Mouse (Mus musculus) CH12.LX (cell line): ENCODE measurements at regions not wholly inside any gene's neighbourhood (a gene's known extent, or its start where the extent isn't known, plus 50 kb on each side); places are given as distances from the start of the nearest gene placed in this dataset.

Experiments used
- DNase-seq: peaks from one replicate; pipeline ENCODE4 v3.0.0-alpha.2; 2013; ENCODE audit errors: extremely low read depth
- H3K27ac ChIP-seq: 2 replicates; pipeline ENCODE4 v1.5.1; 2012; ENCODE audit warnings: low read depth, mild to moderate bottlenecking, control low read depth, moderate library complexity; ENCODE audit not compliant: insufficient read depth
- H3K27me3 ChIP-seq: replicated peaks from 2 replicates; pipeline ENCODE3; 2012; ENCODE audit warnings: inconsistent platforms
- H3K36me3 ChIP-seq, 2 experiments: replicated peaks in 1 of 2; 2 replicates each; pipeline versions ENCODE3 to v1.6.1; 2012; ENCODE audit warnings: inconsistent platforms in 1 of 2, low read length in 1 of 2, mild to moderate bottlenecking in 1 of 2, mixed read lengths in 1 of 2, moderate library complexity in 1 of 2; ENCODE audit not compliant: control insufficient read depth in 1 of 2, insufficient read depth in 1 of 2
- H3K4me1 ChIP-seq, 2 experiments: 2 replicates each; pipeline ENCODE4 v1.6.1; 2012; ENCODE audit warnings: inconsistent platforms in 1 of 2, moderate library complexity in 1 of 2; ENCODE audit not compliant: insufficient read depth in 2 of 2, control insufficient read depth in 1 of 2
- H3K4me2 ChIP-seq: 2 replicates; pipeline ENCODE4 v1.6.1; 2012; ENCODE audit warnings: low read depth, mild to moderate bottlenecking, control low read depth; ENCODE audit not compliant: poor library complexity, insufficient read depth, severe bottlenecking
- H3K4me3 ChIP-seq, 3 experiments: fragments of 150-350 bp in 1 of 3; sonication (generic) in 1 of 3; replicated peaks in 1 of 3; 2 replicates each; pipeline versions ENCODE3 to v1.5.1; 2011 to 2012; ENCODE audit warnings: low read depth in 2 of 3, low read length in 2 of 3, mild to moderate bottlenecking in 2 of 3, moderate library complexity in 2 of 3, control low read depth in 1 of 3, improper control_type of control experiment in 1 of 3, inconsistent platforms in 1 of 3, mixed read lengths in 1 of 3; ENCODE audit not compliant: poor library complexity in 1 of 3
- H3K79me2 ChIP-seq: replicated peaks from 2 replicates; pipeline ENCODE4 v1.6.1; 2012; ENCODE audit warnings: mild to moderate bottlenecking, moderate library complexity; ENCODE audit not compliant: control insufficient read depth, poor library complexity, insufficient read depth, severe bottlenecking; ENCODE audit errors: extremely low read depth
- H3K9ac ChIP-seq: 2 replicates; pipeline ENCODE4 v1.6.1; 2012; ENCODE audit warnings: low read depth, mild to moderate bottlenecking, control low read depth, moderate library complexity; ENCODE audit not compliant: insufficient read depth
- H3K9me3 ChIP-seq: replicated peaks from 2 replicates; pipeline ENCODE3; 2012; ENCODE audit warnings: low read length, inconsistent platforms, mixed read lengths
- ELF1 ChIP-seq: IDR thresholded peaks from 2 replicates; pipeline ENCODE4 v1.6.1; 2014; ENCODE audit warnings: low read depth, mild to moderate bottlenecking, inconsistent platforms, low read length, improper control_type of control experiment
- GABPA ChIP-seq: IDR thresholded peaks from 2 replicates; pipeline ENCODE4 v1.6.1; 2012; ENCODE audit warnings: low read depth, low read length, improper control_type of control experiment, inconsistent platforms; ENCODE audit not compliant: insufficient replicate concordance
- KAT2A ChIP-seq: IDR thresholded peaks from 2 replicates; pipeline ENCODE4 v1.6.1; 2012; ENCODE audit warnings: low read length, improper control_type of control experiment, inconsistent platforms; ENCODE audit not compliant: insufficient replicate concordance
- MAFK ChIP-seq: IDR thresholded peaks from 2 replicates; pipeline ENCODE4 v1.6.1; 2011; ENCODE audit warnings: low read length, improper control_type of control experiment; ENCODE audit not compliant: insufficient replicate concordance
- MAX ChIP-seq: IDR thresholded peaks from 2 replicates; pipeline ENCODE4 v1.6.1; 2011; ENCODE audit warnings: low read length, improper control_type of control experiment
- MAZ ChIP-seq: IDR thresholded peaks from 2 replicates; pipeline ENCODE4 v1.6.1; 2012; ENCODE audit warnings: low read depth, mild to moderate bottlenecking, inconsistent platforms, low read length, improper control_type of control experiment, moderate library complexity
- MXI1 ChIP-seq: IDR thresholded peaks from 2 replicates; pipeline ENCODE4 v1.6.1; 2011; ENCODE audit warnings: mild to moderate bottlenecking, low read depth, low read length, improper control_type of control experiment
- MYC ChIP-seq: IDR thresholded peaks from 2 replicates; pipeline ENCODE4 v1.6.1; 2011; ENCODE audit warnings: low read depth, mild to moderate bottlenecking, improper control_type of control experiment, low read length
- NELFE ChIP-seq: IDR thresholded peaks from 2 replicates; pipeline ENCODE4 v1.6.1; 2011; ENCODE audit warnings: low read depth, low read length, improper control_type of control experiment
- PAX5 ChIP-seq: IDR thresholded peaks from 2 replicates; pipeline ENCODE4 v1.6.1; 2012; ENCODE audit warnings: low read length, inconsistent platforms, mixed read lengths
- POLR2A ChIP-seq: IDR thresholded peaks from 2 replicates; pipeline ENCODE4 v1.6.1; 2011; ENCODE audit warnings: low read depth, mild to moderate bottlenecking, improper control_type of control experiment, low read length
- RAD21 ChIP-seq: IDR thresholded peaks from 2 replicates; pipeline ENCODE4 v1.6.1; 2011; ENCODE audit warnings: low read depth, mild to moderate bottlenecking, low read length, improper control_type of control experiment, moderate library complexity
- RCOR1 ChIP-seq: conservative IDR thresholded peaks from 2 replicates; pipeline ENCODE4 v1.6.1; 2012; ENCODE audit warnings: low read depth, mild to moderate bottlenecking, inconsistent platforms, low read length, improper control_type of control experiment
- SIN3A ChIP-seq: IDR thresholded peaks from 2 replicates; pipeline ENCODE4 v1.6.1; 2012; ENCODE audit warnings: low read length, improper control_type of control experiment, inconsistent platforms
- TBP ChIP-seq: conservative IDR thresholded peaks from 2 replicates; pipeline ENCODE4 v1.6.1; 2011; ENCODE audit warnings: low read depth, low read length, improper control_type of control experiment
- USF1 ChIP-seq: IDR thresholded peaks from 2 replicates; pipeline ENCODE4 v1.6.1; 2014; ENCODE audit warnings: low read depth, mild to moderate bottlenecking, inconsistent platforms, low read length, improper control_type of control experiment
- USF2 ChIP-seq: conservative IDR thresholded peaks from 2 replicates; pipeline ENCODE4 v1.6.1; 2011; ENCODE audit warnings: low read depth, low read length, improper control_type of control experiment
- ZKSCAN1 ChIP-seq: IDR thresholded peaks from 2 replicates; pipeline ENCODE4 v1.6.1; 2012; ENCODE audit warnings: low read depth, inconsistent platforms, low read length, improper control_type of control experiment, borderline replicate concordance
- dilution Hi-C: fragments of 300-500 bp; cut with MboI; formaldehyde crosslinking; loops from 2 replicates; pipeline ENCODE4 v1.14.3; 2020; ENCODE audit warnings: low sequenced_read_pairs; ENCODE audit not compliant: extremely low pct_unique_long_range_greater_than_20kb, extremely low pct_ligation_motif_present
- in situ Hi-C: fragments of 300-500 bp; cut with MboI; formaldehyde crosslinking; loops from 3 replicates; pipeline ENCODE4 v1.14.3; 2019; ENCODE audit warnings: low sequenced_read_pairs, low pct_ligation_motif_present, low pct_unique_long_range_greater_than_20kb, mixed read lengths

DNA sequence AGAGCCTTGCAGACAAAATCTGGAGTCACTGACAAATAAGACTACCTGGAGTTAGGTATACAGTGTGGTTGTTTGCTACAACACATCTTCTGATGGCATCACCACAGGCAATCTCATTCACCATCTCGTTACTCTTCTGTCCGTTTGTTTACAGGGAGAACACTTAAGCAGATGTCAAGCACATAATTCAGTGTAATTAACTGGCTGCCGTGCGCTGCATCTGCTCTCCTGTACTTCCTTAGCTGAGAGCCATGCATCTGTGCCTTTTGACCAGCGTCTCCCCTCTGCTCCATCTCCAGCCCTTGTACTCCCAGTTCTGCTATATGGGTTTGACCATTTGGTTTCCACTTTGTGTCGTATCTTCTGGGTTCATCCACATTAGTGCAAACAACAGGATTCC, 218.3 kb upstream of the Foxq1 start:
- H3K27ac ChIP-seq: no peak overlapping the region
- H3K27me3 ChIP-seq: no peaks in the 10 kb centered on the region
- no peak overlapping the region for H3K4me2 ChIP-seq
- no peaks in the 10 kb centered on the region for H3K4me1 ChIP-seq
- in situ Hi-C loops (no loop called here), dilution Hi-C loops (no loop called here)
- H3K9me3 ChIP-seq: no peaks in the 10 kb centered on the region
- H3K9ac ChIP-seq: no peak overlapping the region
- H3K4me3 ChIP-seq: no peak overlapping the region
- H3K79me2 ChIP-seq: no peaks in the 10 kb centered on the region
- no peaks in the 10 kb centered on the region for H3K36me3 ChIP-seq
- no peak for TF ChIP-seq TBP
- TF ChIP-seq MYC: no peak
- TF ChIP-seq RCOR1: no peak
- no peak for DNase-seq

- Histone ChIP-seq H3K4me1 (no peaks in the 10 kb centered on the region), H3K79me2 (no peaks in the 10 kb centered on the region), H3K4me3 (no peak overlapping the region), H3K9ac (no peak overlapping the region), H3K27ac (no peak overlapping the region), H3K4me2 (no peak overlapping the region), H3K36me3 (no peaks in the 10 kb centered on the region), H3K9me3 (no peaks in the 10 kb centered on the region), H3K27me3 (no peaks in the 10 kb centered on the region)
- DNase-seq: no peak
- in situ Hi-C loops: no loop called here
- dilution Hi-C loops: no loop called here
- TF ChIP-seq SIN3A: no peak
- TF ChIP-seq POLR2A: no peak
- no peak for TF ChIP-seq MAX
- TF ChIP-seq MYC: no peak
- TF ChIP-seq, all 38 proteins: peak for 0
Observed at GRCm38 (mm10) chr13:31339386-31339785, 216.5 kb upstream of the Foxq1 start.

- Histone ChIP-seq H3K4me1 (no peaks in the 10 kb centered on the region), H3K27ac (no peak overlapping the region), H3K27me3 (no peaks in the 10 kb centered on the region), H3K4me2 (no peak overlapping the region), H3K9ac (no peak overlapping the region), H3K36me3 (no peaks in the 10 kb centered on the region), H3K79me2 (no peaks in the 10 kb centered on the region), H3K4me3 (no peak overlapping the region), H3K9me3 (no peaks in the 10 kb centered on the region)
- no peak for DNase-seq
- no peak for TF ChIP-seq NELFE
- TF ChIP-seq KAT2A: no peak
- no peak for TF ChIP-seq MAFK
- TF ChIP-seq TBP: no peak
- no peak for TF ChIP-seq ELF1
- no peak for TF ChIP-seq MAZ
- TF ChIP-seq RAD21: no peak
- no peak for TF ChIP-seq ZKSCAN1
- TF ChIP-seq USF2: no peak
- no peak for TF ChIP-seq PAX5
- no peak for TF ChIP-seq MXI1
- no peak for TF ChIP-seq USF1
- TF ChIP-seq GABPA: no peak
- in situ Hi-C loops (no loop called here), dilution Hi-C loops (no loop called here)
Observed at GRCm38 (mm10) chr13:31339901-31340300, 216.0 kb upstream of the Foxq1 start.
